Mouse (Mus musculus): ENCODE measurements around the gene Tubb4b.

DNA sequence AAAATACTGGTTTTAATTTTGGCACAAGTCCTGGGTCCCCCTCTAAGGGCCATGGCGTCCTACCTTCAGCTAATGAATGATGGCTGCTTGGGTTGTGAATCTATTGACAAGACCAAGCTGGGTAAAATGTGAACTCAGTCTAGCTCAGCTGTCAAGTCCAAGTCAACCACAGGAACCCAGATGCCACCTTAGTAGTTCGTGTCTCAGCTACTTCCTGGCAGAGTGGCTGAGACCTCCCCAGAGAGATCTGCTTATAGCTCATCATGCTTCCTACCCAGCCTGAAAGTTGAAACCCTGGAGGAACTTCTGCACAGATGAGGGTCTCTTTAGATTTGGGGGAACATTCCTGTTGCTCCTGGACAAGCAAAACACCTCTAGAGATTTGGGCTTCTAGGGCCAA, 41.2 kb downstream of the Tubb4b start:
- no peak for TF ChIP-seq CTCF (IDR thresholded peaks at IDR 0.05; ENCODE audit: control insufficient read depth, insufficient read depth, insufficient replicate concordance, low read depth, low read length)
- TF ChIP-seq POLR2A (IDR thresholded peaks at IDR 0.05; ENCODE audit: control insufficient read depth, low read depth, low read length) = no peak

All from testis, adult 2 months (tissue).